10 mouse cellular contexts compared by ENCODE assay signal in genomic region chr1:191084951-191085559, GRCm38 (mm10). TPM values are rescaled to one million over a fixed set of nuclear protein-coding genes. Genes with fewer than 3 reads are reported as not detected.
A peak's percentile ranks its signal among the peaks of the same experiment; 100 is the strongest.
DNase-seq lines count a peak whose midpoint lies in the region; ATAC-seq and TF ChIP-seq lines count a peak whose summit lies in the region.
"Had no signal": no experiment of that assay in that cellular context is flagged by ENCODE, and none has a peak within 500 bp of the region (broad histone marks: within the 10 kb centered on the region; RNA-seq: fewer than 3 reads in every experiment).

No protein-coding gene starts in this region.

- no peak overlapping the region for H3K4me2 ChIP-seq in embryonic facial prominence, embryonic 14.5 days (ENCODE audit: low read depth, low read length)
- H3K4me2 ChIP-seq in lung, embryonic 14.5 days, result no peak overlapping the region

- peak; percentile 71 for TF ChIP-seq CTCF in lung, embryonic 14.5 days (IDR thresholded peaks at IDR 0.05; ENCODE audit: low read depth)

- 0 out of 2 replicates have a peak, but pooled peaks have one; percentile 41 for ATAC-seq in embryonic facial prominence, embryonic 14.5 days (ENCODE audit: low read depth)
- no peak for ATAC-seq in lung, embryonic 14.5 days (ENCODE audit: insufficient read depth)

- H3K9ac ChIP-seq in embryonic facial prominence, embryonic 14.5 days (ENCODE audit: low read depth, low read length), result no peak overlapping the region
- H3K9ac ChIP-seq in lung, embryonic 14.5 days, result no peak overlapping the region

- H3K27me3 ChIP-seq in embryonic facial prominence, embryonic 14.5 days (replicated peaks; ENCODE audit: control insufficient read depth, insufficient read depth, low read length), result no peaks in the 10 kb centered on the region
- no peaks in the 10 kb centered on the region for H3K27me3 ChIP-seq in lung, embryonic 14.5 days (ENCODE audit: insufficient read depth, low read length)

- H3K4me1 ChIP-seq in embryonic facial prominence, embryonic 14.5 days (ENCODE audit: control insufficient read depth, insufficient read depth, low read length), result no peaks in the 10 kb centered on the region
- no peaks in the 10 kb centered on the region for H3K4me1 ChIP-seq in lung, embryonic 14.5 days (ENCODE audit: insufficient read depth)

- peaks cover 32% of the 10 kb centered on the region for H3K36me3 ChIP-seq in embryonic facial prominence, embryonic 14.5 days (ENCODE audit: control insufficient read depth, insufficient read depth, low read length)
- H3K36me3 ChIP-seq in lung, embryonic 14.5 days (ENCODE audit: insufficient read depth), result peaks cover 56% of the 10 kb centered on the region

- no peak overlapping the region for H3K27ac ChIP-seq in embryonic facial prominence, embryonic 14.5 days (replicated peaks; ENCODE audit: low read depth, low read length)
- no peak overlapping the region for H3K27ac ChIP-seq in lung, embryonic 14.5 days (ENCODE audit: low read depth)

- H3K9me3 ChIP-seq in embryonic facial prominence, embryonic 14.5 days (ENCODE audit: control insufficient read depth, low read length), result no peaks in the 10 kb centered on the region
- no peaks in the 10 kb centered on the region for H3K9me3 ChIP-seq in lung, embryonic 14.5 days (ENCODE audit: low read depth, low read length)

- no peak overlapping the region for H3K4me3 ChIP-seq in embryonic facial prominence, embryonic 14.5 days (ENCODE audit: low read depth, low read length)
- H3K4me3 ChIP-seq in lung, embryonic 14.5 days (ENCODE audit: low read depth, low read length), result no peak overlapping the region

- DNase-seq in cerebellum, postnatal 14 days, result peak; percentile 68 to 82
- no peak for DNase-seq in cerebellum, adult 11-12 months
- DNase-seq in layer of hippocampus, postnatal 10 days (ENCODE audit: low spot score in 2 of 2), result peak; percentile 75 to 77
- DNase-seq in layer of hippocampus, adult 9-10 months (ENCODE audit: low spot score), result no peak
- peak; percentile 29 for DNase-seq in MN1 (ENCODE audit: low spot score)
- no peak for DNase-seq in embryonic facial prominence, embryonic 14.5 days (ENCODE audit: low spot score)
- DNase-seq in lung, embryonic 14.5 days, result peak; percentile 79
- DNase-seq in spleen, postnatal 4 days (ENCODE audit: low spot score in 2 of 2), result peak; percentile 58 to 85

- WGBS in embryonic facial prominence, embryonic 14.5 days, result 74% methylated on average over 5 of the region's 5 CpGs
- 63% methylated on average over 5 of the region's 5 CpGs for WGBS in lung, embryonic 14.5 days

RNA-seq across cellular contexts. Expression of gene Batf3, which starts 12.6 kb away (rescaled TPM):
- 1 to 10 TPM in 1 of 2 experiments, under 1 TPM in 1; 0.74 to 1.4 TPM for total RNA-seq in layer of hippocampus, postnatal 10 days (2021)
- 6.1 and 7.0 TPM in 2 replicates for polyA plus RNA-seq in embryonic facial prominence, embryonic 14.5 days (2014; fragmentation: Nextera tagmentation; extraction: Ambion mirVana)
- polyA plus RNA-seq in lung, embryonic 14.5 days (2014; fragmentation: Nextera tagmentation; extraction: Ambion mirVana), result 14.2 and 15.0 TPM in 2 replicates

RNA-seq across cellular contexts. Expression of gene Nsl1, which starts 22.2 kb away (rescaled TPM):
- 1 to 10 TPM; 1.6 to 2.2 TPM for total RNA-seq in layer of hippocampus, postnatal 10 days (2021)
- polyA plus RNA-seq in embryonic facial prominence, embryonic 14.5 days (2014; fragmentation: Nextera tagmentation; extraction: Ambion mirVana), result 8.8 and 9.3 TPM in 2 replicates
- 30.1 and 30.5 TPM in 2 replicates for polyA plus RNA-seq in lung, embryonic 14.5 days (2014; fragmentation: Nextera tagmentation; extraction: Ambion mirVana)

RNA-seq across cellular contexts. Expression of gene Tatdn3, which starts 22.3 kb away (rescaled TPM):
- total RNA-seq in layer of hippocampus, postnatal 10 days (2021), result 10 to 100 TPM; 27.5 to 35.0 TPM
- polyA plus RNA-seq in embryonic facial prominence, embryonic 14.5 days (2014; fragmentation: Nextera tagmentation; extraction: Ambion mirVana), result 12.9 and 14.7 TPM in 2 replicates
- 12.7 and 15.2 TPM in 2 replicates for polyA plus RNA-seq in lung, embryonic 14.5 days (2014; fragmentation: Nextera tagmentation; extraction: Ambion mirVana)

RNA-seq across cellular contexts. Expression of gene Spata45, which starts 48.6 kb away (rescaled TPM):
- not detected for total RNA-seq in layer of hippocampus, postnatal 10 days (2021)
- not detected in 2 replicates for polyA plus RNA-seq in embryonic facial prominence, embryonic 14.5 days (2014; fragmentation: Nextera tagmentation; extraction: Ambion mirVana)
- not detected in 2 replicates for polyA plus RNA-seq in lung, embryonic 14.5 days (2014; fragmentation: Nextera tagmentation; extraction: Ambion mirVana)
- polyA plus RNA-seq: heart, embryonic 14.5 days; neural tube, embryonic 14.5 days had no signal

RNA-seq across cellular contexts. Expression of gene Flvcr1, which starts 59.1 kb away (rescaled TPM):
- 10 to 100 TPM; 20.1 to 26.2 TPM for total RNA-seq in layer of hippocampus, postnatal 10 days (2021)
- polyA plus RNA-seq in embryonic facial prominence, embryonic 14.5 days (2014; fragmentation: Nextera tagmentation; extraction: Ambion mirVana), result 7.3 and 8.2 TPM in 2 replicates
- polyA plus RNA-seq in lung, embryonic 14.5 days (2014; fragmentation: Nextera tagmentation; extraction: Ambion mirVana), result 8.4 and 9.9 TPM in 2 replicates

Comparison
In these comparisons a context has a peak if more than half of its experiments do, and no peak if none do; other contexts are left out.
1. DNase-seq: peak in cerebellum, postnatal 14 days (2 of 2), layer of hippocampus, postnatal 10 days (2 of 2), MN1 (single experiment), lung, embryonic 14.5 days (single experiment) and spleen, postnatal 4 days (2 of 2); none in cerebellum, adult 11-12 months (single experiment), layer of hippocampus, adult 9-10 months (single experiment) and embryonic facial prominence, embryonic 14.5 days (single experiment).